Mouse (Mus musculus) G1E (cell line): ENCODE data around the gene Ccdc69. TPM values are rescaled to one million over a fixed set of nuclear protein-coding genes. Genes with fewer than 3 reads are reported as not detected.

Source experiments
- ATAC-seq: 2 replicates; pipeline ENCODE4 v1.8.0; 2016; ENCODE audit warnings: mild to moderate bottlenecking; ENCODE audit not compliant: insufficient number of reproducible peaks, poor library complexity, low FRiP score, severe bottlenecking; ENCODE audit errors: extremely low read depth
- DNase-seq: peaks from one replicate; pipeline ENCODE4 v3.0.0; 2012; ENCODE audit warnings: low spot score
- H3K27me3 ChIP-seq: 2 replicates; pipeline ENCODE4 v1.6.1; 2012; ENCODE audit warnings: mild to moderate bottlenecking, low read length, inconsistent platforms; ENCODE audit not compliant: insufficient read depth
- H3K36me3 ChIP-seq: replicated peaks from 2 replicates; pipeline ENCODE3; 2012; ENCODE audit warnings: mild to moderate bottlenecking, inconsistent platforms
- H3K4me1 ChIP-seq: 2 replicates; pipeline ENCODE4 v1.6.1; 2012; ENCODE audit warnings: low read depth, low read length, inconsistent platforms, mixed read lengths; ENCODE audit not compliant: insufficient read depth
- H3K4me3 ChIP-seq: 2 replicates; pipeline ENCODE4 v1.5.1; 2012; ENCODE audit warnings: low read depth, mild to moderate bottlenecking, inconsistent platforms, low read length, moderate library complexity, mixed read lengths
- H3K9me3 ChIP-seq: replicated peaks from 2 replicates; pipeline ENCODE4 v1.6.1; 2012; ENCODE audit warnings: inconsistent platforms
- CTCF ChIP-seq: IDR thresholded peaks from 2 replicates; pipeline ENCODE4 v1.5.1; 2012; ENCODE audit warnings: low read depth, low read length, inconsistent platforms, mixed read lengths
- GATA1 ChIP-seq: IDR thresholded peaks from 2 replicates; pipeline ENCODE4 v1.6.1; 2012; ENCODE audit warnings: borderline replicate concordance, low read length, inconsistent platforms, mixed read lengths
- GATA2 ChIP-seq: IDR thresholded peaks from 2 replicates; pipeline ENCODE4 v1.6.1; 2012; ENCODE audit warnings: low read depth, low read length, inconsistent platforms, borderline replicate concordance
- POLR2AphosphoS5 ChIP-seq: IDR thresholded peaks from 2 replicates; pipeline ENCODE4 v1.6.1; 2012; ENCODE audit warnings: low read depth, low read length, inconsistent platforms; ENCODE audit not compliant: insufficient replicate concordance
- TAL1 ChIP-seq: conservative IDR thresholded peaks from 2 replicates; pipeline ENCODE4 v1.6.1; 2012; ENCODE audit warnings: low read depth, low read length, inconsistent platforms, mixed read lengths
- polyA plus RNA-seq: library from polyadenylated mRNA; stranded (reverse); fragments of >175 nt; gene quantifications from 2 replicates; pipeline ENCODE4 v1.2.3, GENCODE M21; 2012
- total RNA-seq, 2 experiments: library from RNA; stranded (forward) in 1 of 2; stranded (reverse) in 1 of 2; fragments of 200-1000 nt in 1 of 2; fragments of >200 nt in 1 of 2; fragmentation: Nextera tagmentation in 1 of 2; gene quantifications; 2 replicates each; pipeline ENCODE4 v1.2.3; 2014 to 2017

Gene Ccdc69
- total RNA-seq (2014; fragmentation: Nextera tagmentation) (not detected in 2 replicates), total RNA-seq (2017) (not detected in 2 replicates), polyA plus RNA-seq (not detected in 2 replicates)

DNA sequence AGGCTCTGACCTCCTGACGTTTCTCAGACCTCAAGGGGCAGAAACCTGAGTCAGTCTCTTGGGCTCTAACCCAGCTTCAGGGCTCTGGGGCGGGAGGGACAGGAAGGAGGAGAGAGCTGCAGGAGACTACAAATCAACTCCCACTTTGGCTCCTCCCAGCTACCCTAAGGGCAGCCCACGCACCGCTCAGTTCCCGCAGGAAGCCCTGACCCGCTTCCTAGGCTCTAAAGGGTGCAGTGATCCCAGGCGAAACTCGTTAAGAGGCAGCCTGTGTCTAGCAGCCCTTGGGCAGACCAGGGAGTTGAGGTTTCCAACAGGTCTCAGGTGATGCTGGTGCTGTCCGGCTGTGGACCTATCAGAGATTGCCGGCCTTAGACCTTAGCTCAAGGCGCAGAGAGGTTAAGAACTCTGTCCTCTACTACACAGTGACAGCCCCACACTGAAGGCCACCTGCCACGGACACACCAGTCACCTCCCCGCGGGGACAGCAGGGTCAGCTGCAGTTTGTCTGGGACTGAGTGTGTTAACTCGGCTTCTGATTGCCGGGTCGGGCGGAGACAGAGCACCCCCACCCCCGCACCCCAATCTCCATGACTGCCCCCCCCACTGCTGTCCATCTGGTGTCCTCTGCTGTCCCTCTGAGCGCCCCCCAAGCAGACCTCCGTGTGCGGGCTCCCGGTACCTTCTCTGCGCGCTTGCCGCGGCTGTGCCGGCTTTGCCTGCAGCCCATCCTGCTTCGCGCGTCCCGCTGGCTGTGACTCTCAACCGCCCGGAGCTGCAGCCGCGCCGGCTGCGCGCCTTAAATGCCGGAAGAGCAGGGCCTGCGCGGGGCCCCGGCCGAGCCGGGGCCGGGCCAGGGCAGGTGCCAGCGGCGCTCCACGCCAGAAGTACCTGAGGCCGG lies at the start of gene Ccdc69:
Gene Ccdc69 (minus strand): TSS at position 801 of the 901 bp plus-strand sequence.
- ATAC-seq (no peak), DNase-seq (no peak)

DNA sequence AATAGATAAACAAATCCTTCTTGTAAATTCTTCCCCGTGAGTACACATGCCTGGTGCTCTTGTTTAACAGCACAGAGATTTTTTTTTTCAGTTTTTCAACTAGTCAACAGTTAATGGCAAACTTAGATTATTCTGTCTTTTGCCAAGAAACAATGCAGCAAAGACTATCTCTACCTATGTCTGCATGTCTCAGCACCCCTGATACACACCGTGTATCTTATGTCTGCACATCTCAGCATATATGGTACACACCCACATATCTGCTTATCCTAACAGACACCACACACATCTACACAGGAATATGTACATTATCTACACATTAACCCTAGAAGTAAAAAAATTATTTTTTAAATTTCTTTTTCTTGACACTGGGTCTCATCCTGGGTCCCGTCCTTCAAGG lies 48.7 kb upstream of the Ccdc69 start:
- DNase-seq (no peak), ATAC-seq (no peak)
- Histone ChIP-seq H3K9me3 (no peaks in the 10 kb centered on the region), H3K36me3 (no peaks in the 10 kb centered on the region), H3K4me1 (peaks cover 11% of the 10 kb centered on the region), H3K4me3 (no peak overlapping the region), H3K27me3 (peaks cover 8% of the 10 kb centered on the region)
- no peak for TF ChIP-seq GATA2
- TF ChIP-seq POLR2AphosphoS5: no peak
- no peak for TF ChIP-seq TAL1
- TF ChIP-seq CTCF: no peak
- no peak for TF ChIP-seq GATA1

More for the DNA sequence above, at the start of gene Ccdc69:
- TF ChIP-seq TAL1: no peak
- no peak for TF ChIP-seq CTCF
- no peak for TF ChIP-seq GATA1
- TF ChIP-seq GATA2: no peak
- Histone ChIP-seq H3K27me3 (peaks cover 36% of the 10 kb centered on the region), H3K9me3 (no peaks in the 10 kb centered on the region), H3K4me3 (no peak within 1 kb of the TSS), H3K36me3 (no peaks in the 10 kb centered on the region), H3K4me1 (no peaks in the 10 kb centered on the region)

DNA sequence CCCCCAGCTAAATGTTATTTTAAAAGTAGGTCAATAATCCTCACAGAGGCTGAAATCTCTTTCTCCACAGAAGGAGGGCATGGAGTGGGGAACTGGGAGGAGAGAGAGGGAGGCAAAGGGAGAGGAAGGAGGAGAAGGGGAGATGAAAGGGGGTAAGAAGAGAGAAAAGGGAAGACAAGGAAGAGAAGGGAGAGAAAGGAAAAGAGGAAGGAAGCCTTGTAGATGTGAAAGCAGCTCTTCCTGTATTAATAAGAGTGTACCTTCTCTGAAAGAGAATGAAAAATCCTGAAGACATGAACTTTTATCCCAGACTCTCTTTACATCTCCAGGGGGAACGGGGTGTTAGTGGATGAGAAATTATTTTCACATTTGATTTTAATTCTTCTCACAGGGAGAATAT lies 43.5 kb upstream of the Ccdc69 start:
- Histone ChIP-seq H3K4me3 (no peak overlapping the region), H3K9me3 (no peaks in the 10 kb centered on the region), H3K4me1 (no peaks in the 10 kb centered on the region), H3K27me3 (peaks cover 8% of the 10 kb centered on the region), H3K36me3 (no peaks in the 10 kb centered on the region)
- no peak for DNase-seq
- TF ChIP-seq GATA2 (no peak), CTCF (no peak), TAL1 (no peak), GATA1 (no peak), POLR2AphosphoS5 (no peak)
- no peak for ATAC-seq

- Histone ChIP-seq H3K9me3 (no peaks in the 10 kb centered on the region), H3K36me3 (no peaks in the 10 kb centered on the region), H3K4me3 (no peak overlapping the region), H3K4me1 (no peaks in the 10 kb centered on the region), H3K27me3 (peaks cover 8% of the 10 kb centered on the region)
- TF ChIP-seq GATA1 (no peak), GATA2 (no peak), TAL1 (no peak), CTCF (no peak), POLR2AphosphoS5 (no peak)
- ATAC-seq (no peak), DNase-seq (no peak)
Measured at GRCm38 (mm10) chr11:55120821-55121271, 42.9 kb upstream of the Ccdc69 start.

GRCm38 (mm10) chr11:55120279-55120678 lies 42.3 kb upstream of the Ccdc69 start:
- Histone ChIP-seq H3K4me3 (no peak overlapping the region), H3K36me3 (no peaks in the 10 kb centered on the region), H3K27me3 (peaks cover 8% of the 10 kb centered on the region), H3K4me1 (no peaks in the 10 kb centered on the region), H3K9me3 (no peaks in the 10 kb centered on the region)
- ATAC-seq (no peak), DNase-seq (no peak)
- TF ChIP-seq POLR2AphosphoS5: no peak
- TF ChIP-seq GATA1: no peak
- TF ChIP-seq CTCF: no peak
- TF ChIP-seq TAL1: no peak
- TF ChIP-seq GATA2: no peak

DNA sequence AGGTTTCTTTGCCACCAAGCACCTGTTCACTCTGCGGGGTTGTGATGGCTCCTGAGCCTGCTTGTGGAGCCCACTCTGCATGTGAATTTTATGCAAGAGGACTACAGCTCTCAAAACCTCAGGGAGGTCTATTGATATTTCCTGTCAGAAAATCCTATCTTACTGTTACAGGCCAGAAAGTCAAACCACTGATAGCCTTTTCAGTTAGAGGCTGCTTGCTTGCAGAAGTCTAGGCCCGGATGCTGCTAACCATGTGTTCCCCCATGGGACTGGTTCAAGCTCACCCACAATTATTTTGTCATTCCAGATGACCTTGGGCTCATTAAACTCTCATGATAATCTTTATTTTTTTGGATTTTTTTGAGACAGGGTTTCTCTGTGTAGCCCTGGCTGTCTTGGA lies 39.1 kb upstream of the Ccdc69 start:
- Histone ChIP-seq H3K4me1 (peaks cover 3% of the 10 kb centered on the region), H3K27me3 (no peaks in the 10 kb centered on the region), H3K9me3 (no peaks in the 10 kb centered on the region), H3K4me3 (no peak overlapping the region), H3K36me3 (no peaks in the 10 kb centered on the region)
- ATAC-seq (no peak), DNase-seq (no peak)
- TF ChIP-seq GATA1: no peak
- no peak for TF ChIP-seq GATA2
- no peak for TF ChIP-seq TAL1
- no peak for TF ChIP-seq CTCF
- TF ChIP-seq POLR2AphosphoS5: no peak

DNA sequence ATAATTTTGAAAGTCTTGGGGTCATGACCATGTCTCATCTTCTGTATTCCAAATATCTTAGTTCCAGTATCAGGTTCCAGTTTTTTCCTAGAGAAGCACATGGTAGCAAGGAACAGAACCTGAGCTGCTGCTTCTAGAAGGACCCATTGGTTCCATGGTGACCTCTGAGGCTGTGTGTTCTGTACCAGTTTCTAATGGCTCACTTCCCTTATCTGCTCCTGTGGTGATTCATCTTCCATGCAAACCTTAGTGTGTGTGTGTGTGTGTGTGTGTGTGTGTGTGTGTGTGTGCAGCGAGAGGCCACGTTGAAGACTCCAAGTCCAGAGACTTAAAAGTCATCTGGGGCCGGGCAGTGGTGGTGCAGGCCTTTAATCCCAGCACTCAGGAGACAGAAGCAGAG lies 38.1 kb upstream of the Ccdc69 start:
- Histone ChIP-seq H3K27me3 (no peaks in the 10 kb centered on the region), H3K36me3 (no peaks in the 10 kb centered on the region), H3K9me3 (no peaks in the 10 kb centered on the region), H3K4me1 (peaks cover 3% of the 10 kb centered on the region), H3K4me3 (no peak overlapping the region)
- DNase-seq (no peak), ATAC-seq (no peak)
- TF ChIP-seq GATA2 (no peak), TAL1 (no peak), GATA1 (no peak), POLR2AphosphoS5 (no peak), CTCF (no peak)
